Mouse (Mus musculus): ENCODE results near the gene Tesk1. TPM values are rescaled to one million over a fixed set of nuclear protein-coding genes. Genes with fewer than 3 reads are reported as not detected.

Gene Tesk1
- total and polyA plus RNA-seq, 2 experiments from 2014 or later, result 18.9 to 184 TPM

GRCm38 (mm10) chr4:43417269-43418062 is 24.3 kb upstream of the Tesk1 start:
- no peak overlapping the region for H3K4me3 ChIP-seq (ENCODE audit: low read depth, low read length)
- DNase-seq (ENCODE audit: low spot score), result no peak
- WGBS, result 73% methylated on average over 16 of the region's 16 CpGs
- no peak overlapping the region for H3K27ac ChIP-seq (ENCODE audit: low read depth, low read length)
- no peaks in the 10 kb centered on the region for H3K27me3 ChIP-seq (ENCODE audit: insufficient read depth, low read length)
- H3K4me1 ChIP-seq (ENCODE audit: insufficient read depth, low read length), result no peaks in the 10 kb centered on the region
- H3K9ac ChIP-seq (replicated peaks; ENCODE audit: low read length, poor library complexity, severe bottlenecking), result no peak overlapping the region
- no peak for TF ChIP-seq CTCF (IDR thresholded peaks at IDR 0.05)
- no peak for ATAC-seq (ENCODE audit: low FRiP score)
- no peak overlapping the region for H3K4me2 ChIP-seq (ENCODE audit: low read depth, low read length, poor library complexity, severe bottlenecking)
- no peaks in the 10 kb centered on the region for H3K9me3 ChIP-seq (ENCODE audit: low read length)
- H3K36me3 ChIP-seq (ENCODE audit: insufficient read depth, low read length), result peaks cover 56% of the 10 kb centered on the region

DNA sequence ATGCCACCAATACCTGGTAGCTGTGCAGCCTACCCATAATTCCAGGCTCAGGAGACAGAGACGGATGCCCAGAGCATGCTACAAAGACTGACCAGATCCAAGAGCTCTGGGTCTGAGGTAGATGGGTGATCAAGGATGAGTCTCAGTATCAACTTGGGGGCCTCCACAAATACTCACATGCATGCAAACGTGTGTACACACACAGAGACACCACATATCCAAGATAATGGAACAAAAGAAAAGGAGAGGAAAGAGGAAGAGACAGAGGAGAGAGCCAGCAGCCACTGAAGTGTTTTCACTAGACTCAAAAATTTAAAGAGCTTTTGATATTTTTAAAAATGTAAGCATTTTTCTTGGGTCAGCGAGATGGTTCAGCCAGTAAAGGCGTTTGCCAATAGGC is 23.3 kb upstream of the Tesk1 start:
- H3K27me3 ChIP-seq (ENCODE audit: insufficient read depth, low read length), result no peaks in the 10 kb centered on the region
- H3K4me1 ChIP-seq (ENCODE audit: insufficient read depth, low read length), result no peaks in the 10 kb centered on the region
- no peak for TF ChIP-seq CTCF (IDR thresholded peaks at IDR 0.05)
- no peak overlapping the region for H3K9ac ChIP-seq (replicated peaks; ENCODE audit: low read length, poor library complexity, severe bottlenecking)
- ATAC-seq (ENCODE audit: low FRiP score) (no peak), DNase-seq (ENCODE audit: low spot score) (no peak)
- no peak overlapping the region for H3K4me2 ChIP-seq (ENCODE audit: low read depth, low read length, poor library complexity, severe bottlenecking)
- peaks cover 66% of the 10 kb centered on the region for H3K36me3 ChIP-seq (ENCODE audit: insufficient read depth, low read length)
- H3K4me3 ChIP-seq (ENCODE audit: low read depth, low read length), result no peak overlapping the region
- no peak overlapping the region for H3K27ac ChIP-seq (ENCODE audit: low read depth, low read length)
- WGBS, result 69% methylated on average over 4 of the region's 4 CpGs
- H3K9me3 ChIP-seq (ENCODE audit: low read length), result no peaks in the 10 kb centered on the region

DNA sequence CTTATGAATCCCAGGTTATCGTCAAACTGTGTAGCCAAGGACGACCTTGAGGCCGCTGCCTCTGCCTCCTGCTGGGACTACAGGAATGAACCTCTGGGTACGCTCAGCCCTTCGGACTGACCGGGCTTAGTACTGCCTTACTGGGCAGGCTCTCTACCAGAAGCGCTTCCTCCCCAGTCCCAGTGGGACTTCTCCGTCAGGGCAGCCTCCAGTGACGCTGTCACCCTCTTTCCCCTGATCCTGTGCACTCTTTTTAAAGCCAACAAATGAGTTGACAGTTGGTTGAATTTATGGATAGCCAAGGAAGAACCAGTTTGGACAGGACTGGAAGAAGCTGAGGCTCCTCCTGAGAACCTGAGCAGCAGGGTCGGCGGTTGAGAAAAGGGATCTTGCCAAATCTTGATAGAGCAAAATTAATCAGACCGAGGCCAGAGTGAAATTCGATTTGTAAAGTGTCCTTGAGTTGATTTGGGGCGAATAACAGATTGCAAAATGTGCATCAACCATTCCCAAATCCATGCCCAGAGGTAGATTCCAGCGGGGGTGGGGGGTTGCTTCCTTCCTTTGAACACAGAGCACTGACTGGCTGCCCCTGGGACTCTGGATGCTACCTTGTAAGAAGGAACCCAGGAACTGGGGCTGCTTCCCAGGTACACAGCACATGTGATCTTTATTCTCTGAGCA is 22.6 kb upstream of the Tesk1 start:
- ATAC-seq (ENCODE audit: low FRiP score) (no peak), DNase-seq (ENCODE audit: low spot score) (no peak)
- no peaks in the 10 kb centered on the region for H3K4me1 ChIP-seq (ENCODE audit: insufficient read depth, low read length)
- H3K4me3 ChIP-seq (ENCODE audit: low read depth, low read length), result no peak overlapping the region
- H3K27me3 ChIP-seq (ENCODE audit: insufficient read depth, low read length), result no peaks in the 10 kb centered on the region
- no peak overlapping the region for H3K27ac ChIP-seq (ENCODE audit: low read depth, low read length)
- no peaks in the 10 kb centered on the region for H3K9me3 ChIP-seq (ENCODE audit: low read length)
- H3K36me3 ChIP-seq (ENCODE audit: insufficient read depth, low read length), result peaks cover 72% of the 10 kb centered on the region
- TF ChIP-seq CTCF (IDR thresholded peaks at IDR 0.05), result no peak
- no peak overlapping the region for H3K9ac ChIP-seq (replicated peaks; ENCODE audit: low read length, poor library complexity, severe bottlenecking)
- 58% methylated on average over 15 of the region's 15 CpGs for WGBS
- no peak overlapping the region for H3K4me2 ChIP-seq (ENCODE audit: low read depth, low read length, poor library complexity, severe bottlenecking)

GRCm38 (mm10) chr4:43419801-43420281 is 21.9 kb upstream of the Tesk1 start:
- Histone ChIP-seq H3K36me3 (ENCODE audit: insufficient read depth, low read length) (peaks cover 73% of the 10 kb centered on the region), H3K27me3 (ENCODE audit: insufficient read depth, low read length) (no peaks in the 10 kb centered on the region), H3K4me1 (ENCODE audit: insufficient read depth, low read length) (no peaks in the 10 kb centered on the region), H3K4me2 (ENCODE audit: low read depth, low read length, poor library complexity, severe bottlenecking) (no peak overlapping the region), H3K9me3 (ENCODE audit: low read length) (no peaks in the 10 kb centered on the region), H3K9ac (replicated peaks; ENCODE audit: low read length, poor library complexity, severe bottlenecking) (no peak overlapping the region), H3K27ac (ENCODE audit: low read depth, low read length) (no peak overlapping the region), H3K4me3 (ENCODE audit: low read depth, low read length) (no peak overlapping the region)
- no peak for ATAC-seq (ENCODE audit: low FRiP score)
- no peak for TF ChIP-seq CTCF (IDR thresholded peaks at IDR 0.05)
- 67% methylated on average over 9 of the region's 9 CpGs for WGBS
- no peak for DNase-seq (ENCODE audit: low spot score)

DNA sequence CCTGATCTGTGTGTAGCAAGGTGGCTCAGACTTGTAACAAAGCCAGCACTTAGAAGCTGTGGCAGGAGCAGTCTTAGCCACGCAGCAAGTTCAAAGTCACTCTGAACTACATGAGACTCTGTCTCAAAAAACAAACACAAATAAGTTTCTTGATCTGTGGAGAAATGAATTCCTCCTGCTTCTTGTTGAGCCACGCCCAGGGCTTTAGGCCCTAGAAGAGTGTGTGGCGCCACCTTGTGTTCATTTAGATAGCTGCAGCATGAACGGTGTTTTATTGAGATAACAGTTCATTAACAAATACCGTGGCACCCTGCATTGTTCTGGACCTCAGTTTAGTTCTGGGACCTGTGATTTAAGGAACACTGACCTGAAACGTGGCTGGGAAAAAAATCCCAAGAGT is 21.4 kb upstream of the Tesk1 start:
- no peaks in the 10 kb centered on the region for H3K9me3 ChIP-seq (ENCODE audit: low read length)
- TF ChIP-seq CTCF (IDR thresholded peaks at IDR 0.05), result peak; percentile 96
- peak; percentile 92 for DNase-seq (ENCODE audit: low spot score)
- ATAC-seq (ENCODE audit: low FRiP score), result no peak
- H3K9ac ChIP-seq (replicated peaks; ENCODE audit: low read length, poor library complexity, severe bottlenecking), result no peak overlapping the region
- H3K4me1 ChIP-seq (ENCODE audit: insufficient read depth, low read length), result no peaks in the 10 kb centered on the region
- H3K4me2 ChIP-seq (ENCODE audit: low read depth, low read length, poor library complexity, severe bottlenecking), result no peak overlapping the region
- 4% methylated on average over 6 of the region's 6 CpGs for WGBS
- peaks cover 73% of the 10 kb centered on the region for H3K36me3 ChIP-seq (ENCODE audit: insufficient read depth, low read length)
- no peaks in the 10 kb centered on the region for H3K27me3 ChIP-seq (ENCODE audit: insufficient read depth, low read length)
- no peak overlapping the region for H3K4me3 ChIP-seq (ENCODE audit: low read depth, low read length)
- H3K27ac ChIP-seq (ENCODE audit: low read depth, low read length), result no peak overlapping the region

GRCm38 (mm10) chr4:43421632-43422240 is 20.0 kb upstream of the Tesk1 start:
- Histone ChIP-seq H3K27me3 (ENCODE audit: insufficient read depth, low read length) (no peaks in the 10 kb centered on the region), H3K36me3 (ENCODE audit: insufficient read depth, low read length) (peaks cover 73% of the 10 kb centered on the region), H3K9ac (replicated peaks; ENCODE audit: low read length, poor library complexity, severe bottlenecking) (no peak overlapping the region), H3K4me2 (ENCODE audit: low read depth, low read length, poor library complexity, severe bottlenecking) (no peak overlapping the region), H3K4me1 (ENCODE audit: insufficient read depth, low read length) (no peaks in the 10 kb centered on the region), H3K27ac (ENCODE audit: low read depth, low read length) (no peak overlapping the region), H3K4me3 (ENCODE audit: low read depth, low read length) (no peak overlapping the region), H3K9me3 (ENCODE audit: low read length) (no peaks in the 10 kb centered on the region)
- ATAC-seq (ENCODE audit: low FRiP score) (no peak), DNase-seq (ENCODE audit: low spot score) (no peak)
- no peak for TF ChIP-seq CTCF (IDR thresholded peaks at IDR 0.05)
- WGBS, result 83% methylated on average over 28 of the region's 28 CpGs

All from midbrain, postnatal 0 days (tissue).